Mouse (Mus musculus) adrenal gland (tissue): ENCODE measurements around the gene Gpr19.

Source experiments
- intact Hi-C: fragments of 180-260 bp; cut with DNase I; formaldehyde crosslinking; loops from one replicate; pipeline ENCODE4 v1.15.1; 2025
- long read RNA-seq, 2 experiments: library from polyadenylated mRNA; unstranded; transcript quantifications; one replicate each; pipeline ENCODE4 v2.0.0; 2020; ENCODE audit warnings: borderline replicate concordance in 1 of 2; ENCODE audit not compliant: insufficient replicate concordance in 1 of 2

Gene Gpr19
- long read RNA-seq, experiment 1, partial matches to known transcripts, result 3 of 5 reads
- long read RNA-seq, experiment 1, other reads (novel, unspliced or antisense), result 2 of 5 reads
- long read RNA-seq, experiment 2, partial matches to known transcripts, result 3 of 3 reads
- long read RNA-seq, experiment 2, other reads (novel, unspliced or antisense), result 0 of 3 reads

DNA sequence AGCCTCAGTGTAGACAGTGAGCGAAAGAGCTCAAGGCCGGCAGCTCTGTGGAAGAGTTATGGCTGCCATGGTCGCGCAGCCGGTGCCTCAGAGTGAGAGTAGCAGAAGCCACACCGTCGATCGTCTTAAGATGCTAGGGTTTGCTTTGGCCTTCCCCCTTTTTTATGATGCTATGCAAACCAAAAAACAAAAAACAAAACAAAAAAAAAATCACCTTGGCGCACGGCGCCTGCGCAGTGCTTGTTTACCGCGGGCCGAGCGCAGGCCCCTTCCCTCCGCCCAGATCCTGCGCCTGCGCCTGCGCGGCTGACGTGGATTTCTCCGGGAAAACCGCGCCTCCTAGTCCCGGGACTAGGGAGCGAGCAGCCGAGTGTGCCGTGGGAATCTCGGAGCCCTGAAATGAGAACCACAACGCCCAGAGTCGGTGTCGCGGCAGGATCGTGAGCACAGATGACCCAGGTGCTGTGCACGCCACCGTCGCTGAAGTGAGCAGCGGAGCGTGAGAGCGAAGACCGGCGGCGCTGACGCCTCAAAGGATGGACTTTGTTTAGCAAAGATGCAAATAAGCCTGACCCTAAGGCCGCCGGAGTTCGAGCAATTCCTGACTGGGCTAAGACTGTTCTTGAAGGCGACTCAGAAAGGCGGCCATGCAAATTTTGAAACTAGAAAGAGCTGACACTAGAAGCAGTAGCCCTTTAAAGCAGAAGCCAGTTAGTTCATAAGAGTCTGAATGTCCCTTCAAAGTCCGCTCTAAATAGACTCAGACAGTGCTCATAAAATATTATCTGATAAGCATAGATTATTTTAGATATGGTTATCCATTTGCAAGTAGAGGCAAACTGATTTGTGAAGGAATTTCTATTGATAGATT lies at the start of gene Gpr19:
TSS of gene Gpr19 (minus strand) at position 484 of the 871 bp plus-strand sequence.
- intact Hi-C loops, result loop anchor here (2.0 kb wide), 1 partner anchor 22 kb away; the partner anchor contains the start of gene Cdkn1b

DNA sequence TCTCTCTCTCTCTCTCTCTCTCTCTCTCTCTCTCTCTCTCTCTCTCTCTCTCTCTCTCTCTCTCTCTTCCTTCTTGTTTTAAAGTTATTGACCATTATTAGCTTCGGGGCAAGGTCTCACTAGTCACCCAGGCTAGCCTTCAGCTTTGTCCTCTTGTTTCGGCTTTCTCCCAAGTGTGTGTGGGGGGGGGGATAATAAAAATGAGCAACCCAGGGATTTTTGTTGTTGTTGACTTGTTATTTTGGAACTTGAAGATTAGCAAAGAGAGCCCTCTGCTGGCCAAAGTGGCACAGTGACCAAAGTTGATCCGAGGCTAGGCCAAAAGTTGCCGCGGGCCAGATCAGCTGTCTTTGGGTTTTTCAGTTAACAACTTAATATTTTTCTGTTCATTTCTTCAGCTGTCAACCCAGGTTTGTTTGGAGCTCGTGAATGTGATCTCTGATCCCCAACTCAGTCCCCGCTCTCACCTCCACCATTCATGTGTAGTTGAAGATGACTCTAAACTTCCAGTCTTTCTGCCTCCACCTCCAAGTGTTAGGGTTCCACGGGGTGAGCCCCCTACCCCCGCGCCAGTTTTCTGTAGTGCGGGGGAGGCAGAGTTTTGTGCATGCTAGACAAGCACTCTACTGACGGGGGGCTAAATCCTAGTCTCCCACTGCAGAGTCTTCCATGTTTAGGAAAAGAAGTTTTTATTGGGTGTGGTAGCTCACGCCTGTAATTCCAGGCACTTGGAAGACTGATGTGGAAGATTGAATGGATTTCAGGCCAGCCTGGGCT lies 49.1 kb upstream of the Gpr19 start:
- intact Hi-C loops, result loop anchor here (5.0 kb wide), 1 partner anchor 75 kb away; no protein-coding TSS in a partner anchor

DNA sequence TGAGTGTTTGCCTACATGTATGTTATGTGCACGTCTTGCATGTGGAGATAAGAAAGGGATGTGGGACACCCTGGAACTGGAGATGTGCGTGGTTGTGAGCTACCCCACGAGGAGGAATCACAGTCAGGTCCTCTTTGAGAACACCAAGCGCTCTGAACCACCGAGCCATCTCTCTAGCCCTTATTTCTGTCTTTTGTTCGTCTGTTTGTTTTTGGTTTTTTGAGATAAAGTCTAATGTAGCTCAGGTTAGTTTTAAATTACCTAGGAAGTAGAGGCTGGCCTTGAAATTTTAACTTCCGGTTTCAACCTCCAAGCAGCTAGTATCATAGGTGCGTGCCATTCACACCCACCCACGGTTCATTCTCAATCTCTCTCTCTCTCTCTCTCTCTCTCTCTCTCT lies 48.5 kb upstream of the Gpr19 start:
- intact Hi-C loops, result loop anchor here (5.0 kb wide), 1 partner anchor 75 kb away; no protein-coding TSS in a partner anchor

DNA sequence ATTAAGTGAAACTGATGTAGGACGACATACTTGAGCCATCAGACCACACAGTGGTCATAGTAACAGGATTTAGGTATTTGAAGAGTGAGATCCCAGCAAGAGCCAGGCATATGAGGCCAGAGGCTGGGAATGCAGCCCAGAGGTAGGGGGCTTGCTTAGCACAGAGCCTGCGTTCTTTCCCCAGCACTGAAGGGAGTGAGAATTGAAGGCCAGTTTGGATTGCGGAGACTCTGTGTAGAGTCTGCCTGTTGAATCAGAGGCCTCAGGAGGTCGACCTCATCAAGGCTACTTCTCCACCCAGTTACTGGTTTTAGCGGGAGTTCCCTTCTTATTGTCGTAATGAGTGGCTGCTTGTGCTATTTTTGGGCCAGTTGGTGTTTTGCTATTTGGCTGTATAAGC lies 47.7 kb upstream of the Gpr19 start:
- intact Hi-C loops, result loop anchor here (5.0 kb wide), 1 partner anchor 74 kb away; no protein-coding TSS in a partner anchor

DNA sequence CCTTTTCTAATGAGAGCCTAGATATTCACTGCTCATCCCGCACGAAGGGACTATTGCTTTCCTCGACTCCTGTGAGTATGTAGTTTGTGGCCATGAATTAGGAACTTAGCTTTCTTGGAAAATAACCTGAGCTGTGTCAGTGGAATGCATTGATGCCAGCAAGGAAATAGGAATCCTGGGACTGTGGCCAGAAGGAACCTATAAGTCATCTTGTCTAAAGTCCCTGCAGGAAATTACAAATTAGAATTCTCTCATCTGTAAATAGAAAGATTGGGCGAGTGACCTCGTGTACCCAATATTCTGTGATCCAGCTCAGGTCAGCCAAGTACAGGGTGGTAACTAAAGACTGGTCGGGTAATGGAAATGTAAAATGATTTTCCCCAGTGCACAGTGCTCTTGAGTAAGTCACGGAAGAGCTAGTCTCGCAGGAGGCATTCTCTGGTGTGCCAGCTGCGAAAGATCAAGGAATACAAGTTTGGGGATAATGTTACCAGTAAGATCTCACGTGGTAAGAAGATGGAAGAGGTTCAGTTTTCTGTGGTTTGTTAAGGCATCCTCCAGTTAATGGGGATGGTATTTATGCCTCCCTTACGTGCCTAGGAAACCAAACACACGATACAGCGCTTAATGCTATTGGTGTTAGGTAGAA lies 45.5 kb upstream of the Gpr19 start:
- intact Hi-C loops, result no loop called here

DNA sequence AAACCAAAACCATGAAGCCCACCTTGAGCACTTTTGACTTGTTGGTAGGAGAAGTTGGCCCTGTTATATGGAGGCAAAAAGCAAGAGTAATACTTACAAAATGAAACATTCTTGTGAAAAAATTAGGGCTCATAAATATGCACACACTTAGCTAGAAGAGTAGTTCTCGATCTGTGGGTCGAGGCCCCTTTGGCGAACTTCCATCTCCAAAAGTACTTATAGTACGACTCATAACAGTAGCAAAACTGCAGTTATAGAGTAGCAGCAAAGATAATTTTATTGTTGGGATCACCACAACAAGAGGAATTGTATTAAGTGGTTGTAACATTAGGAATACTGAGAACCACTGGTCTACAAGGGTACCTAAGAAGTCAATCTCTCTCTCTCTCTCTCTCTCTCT lies 41.4 kb upstream of the Gpr19 start:
- intact Hi-C loops, result loop anchor here (10.0 kb wide), 1 partner anchor 295 kb away; no protein-coding TSS in a partner anchor

DNA sequence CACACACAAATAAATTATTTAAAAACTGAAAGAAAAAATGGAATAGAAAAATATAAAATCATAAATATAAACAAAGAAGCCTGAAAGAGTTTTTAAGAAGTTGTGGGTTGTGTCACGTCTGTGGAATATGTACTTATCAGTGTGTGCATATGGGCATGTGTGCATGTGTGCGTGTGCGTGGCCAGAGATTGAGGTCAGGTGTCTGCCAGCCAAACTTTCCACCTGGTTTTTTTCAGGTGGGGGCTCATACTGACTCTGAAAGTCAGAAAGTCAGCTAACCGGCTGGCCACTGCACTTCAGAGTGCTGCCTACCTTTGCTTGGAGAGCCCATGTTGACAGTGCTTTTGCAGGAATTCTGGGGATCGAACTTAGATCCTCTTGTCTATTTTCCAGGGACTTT lies 35.9 kb upstream of the Gpr19 start:
- intact Hi-C loops, result loop anchor here (10.0 kb wide), 1 partner anchor 290 kb away; no protein-coding TSS in a partner anchor

DNA sequence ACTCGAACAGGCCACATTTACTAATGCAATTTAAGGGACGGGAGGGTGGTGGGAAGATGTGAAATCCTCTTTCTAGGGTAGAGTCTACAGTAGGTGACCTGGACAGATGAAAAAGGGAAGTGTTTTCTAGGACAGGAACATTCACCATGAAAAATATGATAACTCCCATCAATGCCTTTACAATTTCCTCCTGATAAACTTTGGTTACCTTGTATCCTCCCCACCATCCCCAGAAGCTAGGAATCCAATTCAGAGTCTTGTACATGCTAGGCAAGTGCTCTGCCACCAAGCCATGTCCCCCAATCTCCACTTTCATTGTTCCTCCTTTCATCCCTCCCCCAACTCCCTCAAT lies 34.8 kb upstream of the Gpr19 start:
- intact Hi-C loops, result loop anchor here (10.0 kb wide), 1 partner anchor 288 kb away; no protein-coding TSS in a partner anchor

DNA sequence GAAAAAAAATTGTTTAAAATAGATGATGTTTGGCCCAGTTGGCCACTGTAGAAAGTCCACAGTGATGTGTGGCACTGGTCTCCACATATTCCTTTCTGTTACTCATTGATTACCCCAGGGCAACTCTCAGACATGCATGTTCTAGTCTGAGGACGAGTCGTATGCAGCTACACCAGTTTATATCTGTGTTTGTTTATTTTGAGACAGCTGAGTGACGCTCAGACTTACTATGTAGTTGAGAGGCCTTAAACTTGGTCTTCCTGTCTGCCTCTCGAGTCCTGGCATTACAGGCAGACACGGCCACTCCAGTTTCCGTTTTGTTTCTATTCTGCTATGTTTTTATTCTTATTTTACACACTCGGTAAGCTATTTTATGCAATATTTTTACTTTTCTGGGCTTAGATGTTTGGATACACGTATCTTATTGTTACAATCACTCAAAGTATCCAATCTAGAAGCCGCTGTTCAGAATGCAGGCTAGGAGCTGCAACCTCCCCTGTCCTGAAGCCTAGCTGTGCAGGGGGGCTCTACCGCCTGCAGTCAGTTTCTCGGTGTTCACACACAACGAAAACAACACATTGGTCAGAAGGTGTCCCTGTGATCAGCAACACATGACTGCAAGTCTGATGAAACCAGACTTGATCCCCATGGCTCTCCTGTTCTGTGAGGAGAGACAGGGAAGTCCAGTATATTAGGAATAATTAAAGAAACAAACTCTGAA lies 34.3 kb upstream of the Gpr19 start:
- intact Hi-C loops, result loop anchor here (10.0 kb wide), 1 partner anchor 288 kb away; no protein-coding TSS in a partner anchor

DNA sequence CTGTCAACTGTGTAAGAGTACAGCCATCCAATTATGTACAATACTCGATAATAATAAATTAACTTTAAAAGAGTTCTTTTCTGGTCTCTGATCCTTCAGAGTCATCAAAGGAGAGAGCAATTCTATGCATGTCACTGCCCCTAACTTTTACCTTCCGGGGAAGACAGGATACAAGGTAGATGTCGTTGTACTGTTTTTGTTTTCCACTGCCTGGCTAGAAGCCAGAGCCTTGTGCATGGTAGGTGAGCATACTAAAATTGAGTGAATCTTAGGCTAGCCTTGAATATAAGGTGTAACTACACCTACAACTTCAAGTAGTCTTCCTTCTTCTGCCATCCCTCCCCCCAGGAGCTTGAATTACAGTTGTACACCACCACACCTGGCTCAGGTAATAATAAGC lies 32.8 kb upstream of the Gpr19 start:
- intact Hi-C loops, result loop anchor here (10.0 kb wide), 1 partner anchor 286 kb away; no protein-coding TSS in a partner anchor

DNA sequence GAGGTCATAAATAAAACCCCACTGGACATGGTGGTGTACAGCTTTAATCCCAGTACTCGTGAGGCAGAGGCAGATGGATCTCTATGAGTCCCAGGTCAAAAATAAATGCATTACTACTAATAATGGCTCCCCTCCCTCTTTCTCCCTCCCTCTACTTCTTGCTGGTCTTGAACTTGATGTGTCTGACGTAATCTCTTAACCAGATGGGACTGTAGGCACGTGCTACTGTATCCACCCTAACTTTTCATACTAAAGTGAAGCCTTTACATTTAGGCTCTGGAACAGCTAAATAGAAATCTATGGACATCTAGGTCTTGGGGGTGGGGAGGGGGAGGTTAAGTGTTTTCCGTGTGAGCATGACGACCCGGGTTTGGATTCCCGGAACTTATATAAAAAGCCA lies 32.0 kb upstream of the Gpr19 start:
- intact Hi-C loops, result loop anchor here (10.0 kb wide), 1 partner anchor 286 kb away; no protein-coding TSS in a partner anchor

DNA sequence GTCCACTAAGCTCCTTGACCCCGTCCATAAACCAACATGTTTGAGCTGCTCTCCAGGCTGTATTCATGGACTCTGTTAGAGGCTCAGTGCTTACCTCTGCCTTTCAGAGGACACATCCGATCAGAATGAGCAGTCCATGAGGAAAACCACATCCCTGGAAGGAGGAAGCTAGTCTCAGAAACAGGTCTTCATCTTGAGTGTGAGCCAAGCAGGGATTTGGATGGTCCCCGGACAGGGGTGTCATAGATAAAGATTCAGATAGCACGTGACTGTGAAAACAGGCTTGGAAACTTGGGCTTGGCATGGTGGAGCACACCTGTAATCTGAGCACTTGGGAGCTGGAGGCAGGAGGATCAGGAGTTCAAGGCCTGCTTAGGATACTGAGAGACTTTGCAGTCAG lies 31.5 kb upstream of the Gpr19 start:
- intact Hi-C loops, result loop anchor here (10.0 kb wide), 1 partner anchor 285 kb away; no protein-coding TSS in a partner anchor

DNA sequence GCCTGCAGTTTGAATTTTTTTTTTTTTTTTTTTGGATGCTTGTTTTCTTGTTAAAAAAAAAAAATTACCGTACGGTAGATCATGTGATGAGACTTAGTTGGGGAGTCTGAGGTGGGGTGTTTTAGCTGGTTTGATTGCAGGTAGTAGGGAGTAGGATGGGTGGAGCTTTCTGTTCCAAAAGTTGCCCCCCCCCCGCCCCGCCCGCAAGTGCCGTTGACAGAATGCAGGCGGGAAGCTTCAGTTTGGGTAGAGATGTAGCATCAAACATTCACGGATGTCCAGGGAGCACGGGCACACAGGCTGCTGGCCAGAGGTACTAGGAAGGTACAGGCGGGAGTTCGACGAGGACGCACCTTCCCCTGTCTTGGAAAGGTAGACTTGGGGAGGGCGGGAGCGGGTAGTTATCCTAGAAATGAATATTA lies 30.5 kb upstream of the Gpr19 start:
- intact Hi-C loops, result no loop called here

DNA sequence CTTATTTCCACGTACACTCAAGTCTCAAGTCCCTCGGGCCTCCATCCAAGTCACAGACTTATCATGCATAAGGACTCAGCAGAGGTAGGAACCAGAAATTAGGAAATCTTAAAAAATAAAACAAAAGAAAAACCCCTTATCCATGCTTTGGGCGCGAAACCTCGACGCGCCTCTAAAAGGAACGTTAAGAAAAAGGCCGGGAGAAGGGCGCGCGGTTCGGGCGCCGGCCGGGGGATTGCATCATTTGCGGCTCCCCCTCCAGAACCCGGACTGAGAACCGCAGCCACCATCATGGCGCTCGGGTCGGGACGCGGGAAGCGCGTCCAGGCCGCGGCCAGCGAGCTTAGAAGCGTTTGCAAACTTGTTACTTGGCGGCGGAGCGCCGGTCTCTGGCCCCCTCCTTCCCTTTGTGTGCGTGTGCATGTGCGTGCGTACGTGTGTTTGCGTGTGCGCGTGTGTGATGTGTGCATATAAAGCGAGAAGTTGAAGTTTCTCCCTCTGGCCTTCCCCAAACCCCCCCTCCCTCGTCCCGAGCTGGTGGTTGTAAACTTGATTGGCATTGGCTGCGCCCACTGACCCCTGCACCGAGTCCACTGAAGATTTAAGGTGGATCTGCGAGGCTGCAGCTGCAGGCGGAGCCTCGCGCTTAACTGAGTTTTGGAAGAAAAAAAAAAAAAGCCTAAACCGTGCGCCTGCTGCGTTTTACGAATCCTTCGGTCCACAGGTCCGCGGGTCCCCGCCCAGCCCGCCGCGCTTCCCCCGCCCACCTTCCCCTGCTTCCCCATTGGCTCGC lies 29.9 kb upstream of the Gpr19 start:
- intact Hi-C loops, result no loop called here

DNA sequence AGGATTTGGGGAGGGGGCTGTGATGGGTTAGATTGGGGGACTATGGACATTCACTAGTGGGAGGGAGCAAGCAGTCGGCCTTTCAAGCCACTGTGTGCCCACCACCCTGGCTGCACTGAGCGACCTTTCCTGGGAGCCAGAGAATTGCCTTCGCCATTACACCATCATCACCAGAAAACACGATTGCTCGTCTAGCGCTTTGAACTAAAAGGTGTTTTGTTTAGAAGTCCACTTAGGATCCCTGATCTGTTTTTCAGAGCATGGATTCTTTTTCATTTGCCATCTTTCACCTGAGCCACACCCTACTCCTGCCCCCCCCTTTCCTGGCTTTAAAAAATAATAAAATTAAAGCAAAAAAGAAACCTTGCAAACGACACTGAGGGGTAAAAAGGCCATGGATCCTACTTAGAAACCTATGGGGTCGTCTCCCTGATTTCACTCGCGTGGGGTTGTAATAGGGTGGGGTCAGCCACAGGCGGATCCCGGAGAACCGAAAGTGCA lies 29.3 kb upstream of the Gpr19 start:
- intact Hi-C loops, result no loop called here

DNA sequence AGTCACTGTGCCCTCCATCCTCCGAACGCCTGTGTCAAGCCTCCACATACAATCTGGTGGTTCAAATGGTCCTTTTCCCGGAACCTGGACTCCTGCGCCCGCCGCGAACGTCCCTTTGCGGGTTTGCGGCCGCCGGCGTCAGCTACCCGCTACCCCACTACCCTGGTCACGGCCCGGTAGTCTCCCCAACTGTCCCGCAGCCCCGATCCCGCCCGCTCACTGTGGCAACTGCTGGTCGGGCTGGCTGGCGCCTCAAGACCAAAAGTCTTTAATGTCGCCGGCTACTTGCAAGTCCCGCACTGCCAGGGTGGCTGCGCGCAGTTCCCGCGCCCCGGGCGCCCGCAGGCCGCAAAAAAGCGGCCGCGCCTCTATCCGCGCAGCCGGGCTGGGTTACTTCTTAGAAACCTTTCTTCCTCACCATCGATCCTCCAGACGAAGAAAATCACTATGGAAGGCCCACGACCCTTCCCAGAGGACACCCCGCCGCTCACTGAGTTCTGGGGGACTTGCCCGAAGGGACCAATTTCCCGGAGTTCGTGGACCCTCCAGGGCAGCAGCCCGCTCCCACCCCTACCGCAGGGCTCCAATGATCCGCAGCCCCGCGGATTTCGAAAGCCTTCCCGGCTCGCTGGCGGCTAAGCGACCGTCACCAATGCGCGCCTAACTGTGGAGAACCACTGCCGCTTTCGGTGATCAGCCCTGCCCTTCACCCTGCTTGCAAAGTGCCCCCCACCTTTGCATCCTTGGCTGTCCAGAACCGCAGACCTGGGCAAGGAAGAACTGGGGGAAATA lies 28.6 kb upstream of the Gpr19 start:
- intact Hi-C loops, result no loop called here

DNA sequence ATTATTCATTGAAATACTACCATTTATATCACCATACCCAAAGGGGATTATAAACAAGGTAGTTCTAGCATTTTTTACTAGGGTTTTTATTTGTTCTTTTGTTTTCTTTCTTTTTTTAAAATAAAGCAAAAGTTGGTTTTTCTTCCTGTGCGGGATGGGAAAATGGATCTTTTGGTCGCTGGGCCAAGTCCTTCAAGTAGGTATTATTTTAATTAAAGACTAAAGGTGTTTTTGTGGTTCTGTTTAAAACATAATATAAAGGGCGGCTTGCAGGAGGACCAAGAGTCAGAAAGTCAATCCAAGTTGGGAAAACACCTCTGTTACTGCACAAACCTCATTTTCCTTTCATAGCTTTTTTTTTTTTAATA lies 27.9 kb upstream of the Gpr19 start:
- intact Hi-C loops, result no loop called here

DNA sequence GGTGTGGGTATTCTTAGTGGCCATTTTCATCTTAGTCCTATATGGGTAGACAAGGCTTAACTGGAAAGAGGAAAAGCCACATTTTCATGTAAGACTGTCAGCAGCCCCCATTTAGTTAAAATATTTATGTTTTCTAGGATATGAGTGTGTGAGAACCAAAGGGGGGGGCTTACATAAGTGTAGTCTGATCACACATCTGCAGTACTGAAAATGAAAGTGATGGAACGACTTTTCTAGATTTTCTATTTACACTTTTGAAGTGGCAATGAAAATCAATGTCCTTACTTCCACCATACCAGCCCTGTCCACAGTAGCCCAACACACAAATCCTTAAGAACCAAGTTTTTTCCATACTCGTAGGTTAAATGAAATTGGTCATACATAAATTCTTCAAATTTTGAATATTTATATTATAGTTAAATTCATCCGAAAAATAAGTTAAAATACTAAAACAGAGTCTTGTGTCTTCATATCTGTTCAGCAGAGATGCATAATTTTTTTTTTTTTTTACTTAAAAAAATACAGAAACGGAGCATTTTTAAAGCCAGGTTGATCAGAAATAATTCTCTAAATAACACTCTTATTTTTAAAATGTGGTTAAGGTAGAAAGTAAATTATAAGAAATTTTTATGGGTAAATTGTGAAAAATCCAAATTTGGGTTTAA lies 27.4 kb upstream of the Gpr19 start:
- intact Hi-C loops, result no loop called here
